In the genomic region with DNA sequence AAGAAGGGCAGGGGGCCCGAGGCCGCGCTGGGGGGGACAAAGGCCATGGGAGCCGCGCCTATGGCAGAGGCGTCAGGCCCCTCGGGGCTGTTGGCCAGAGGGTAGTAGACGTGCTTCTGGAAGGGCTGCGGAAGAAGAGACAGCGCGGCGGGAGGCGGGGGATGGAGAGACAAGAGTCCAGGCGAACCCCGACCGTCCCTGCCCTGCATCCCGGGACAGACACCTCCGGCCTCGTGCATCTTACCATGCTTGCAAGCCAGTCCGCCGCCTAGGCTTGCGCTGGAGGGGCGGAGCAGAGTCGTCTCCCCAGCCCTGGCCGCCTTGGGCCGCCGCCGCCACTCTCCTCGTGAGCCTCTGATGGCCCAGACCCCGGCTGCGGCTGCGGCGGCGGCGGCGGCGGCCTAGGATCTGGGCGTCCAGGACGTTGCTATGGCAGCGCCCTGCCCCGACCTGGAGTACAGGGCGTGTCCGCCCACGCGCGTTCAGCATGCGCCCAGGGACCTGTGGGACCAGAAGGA, we compare ENCODE assay signal across 8 mouse cellular contexts. TPM values are rescaled to one million over a fixed set of nuclear protein-coding genes. Genes with fewer than 3 reads are reported as not detected.
DNase-seq lines count a peak whose midpoint lies in the region; ATAC-seq and TF ChIP-seq lines count a peak whose summit lies in the region.

No protein-coding gene starts in this region.

- peak overlapping the region; percentile 41 for H3K4me3 ChIP-seq in ES-Bruce4 (ENCODE audit: low read depth, low read length)
- H3K4me3 ChIP-seq in hindbrain, embryonic 11.5 days (ENCODE audit: low read depth, low read length), result peak overlapping the region; percentile 38
- peak overlapping the region; percentile 40 for H3K4me3 ChIP-seq in liver, embryonic 13.5 days (replicated peaks)
- H3K4me3 ChIP-seq in neural tube, embryonic 12.5 days, result peak overlapping the region; percentile 43

- H3K4me1 ChIP-seq in ES-Bruce4 (ENCODE audit: control insufficient read depth, insufficient read depth, low read length), result peaks cover 1% of the 10 kb centered on the region
- H3K4me1 ChIP-seq in hindbrain, embryonic 11.5 days (replicated peaks; ENCODE audit: control insufficient read depth, insufficient read depth, low read length), result peaks cover 7% of the 10 kb centered on the region; the same call in 1 of the 2 replicates
- H3K4me1 ChIP-seq in liver, embryonic 13.5 days (replicated peaks), result peaks cover 23% of the 10 kb centered on the region
- peaks cover 37% of the 10 kb centered on the region for H3K4me1 ChIP-seq in neural tube, embryonic 12.5 days

- peak overlapping the region; percentile 88 for H3K4me2 ChIP-seq in hindbrain, embryonic 11.5 days (replicated peaks; ENCODE audit: low read depth, low read length)
- peak overlapping the region; percentile 56 for H3K4me2 ChIP-seq in liver, embryonic 13.5 days
- H3K4me2 ChIP-seq in neural tube, embryonic 12.5 days (replicated peaks), result peak overlapping the region; percentile 91

- 0 out of 2 replicates have a peak, but pooled peaks have one; percentile 11 for ATAC-seq in cerebellum, adult (ENCODE audit: insufficient number of reproducible peaks, low FRiP score, low TSS enrichment)
- ATAC-seq in hindbrain, embryonic 11.5 days (ENCODE audit: low FRiP score), result peak; percentile 49
- ATAC-seq in liver, embryonic 13.5 days (ENCODE audit: low read depth), result no peak; the same call in 1 of the 2 replicates
- ATAC-seq in neural tube, embryonic 12.5 days (ENCODE audit: low FRiP score, low read depth), result peak; percentile 8; the same call in 1 of the 2 replicates

- H3K27me3 ChIP-seq in ES-Bruce4 (ENCODE audit: control insufficient read depth, insufficient read depth, low read length, poor library complexity, severe bottlenecking), result no peaks in the 10 kb centered on the region
- 0 out of 2 replicates have a peak, but pooled peaks cover 3% of the 10 kb centered on the region for H3K27me3 ChIP-seq in hindbrain, embryonic 11.5 days (ENCODE audit: control insufficient read depth, insufficient read depth, low read length)
- H3K27me3 ChIP-seq in liver, embryonic 13.5 days, result peaks cover 74% of the 10 kb centered on the region
- H3K27me3 ChIP-seq in neural tube, embryonic 12.5 days (replicated peaks), result peaks cover 15% of the 10 kb centered on the region

- TF ChIP-seq CTCF in ES-Bruce4 (IDR thresholded peaks at IDR 0.05; ENCODE audit: low read depth, low read length), result no peak

- no peak overlapping the region for H3K27ac ChIP-seq in ES-Bruce4 (ENCODE audit: insufficient read depth, low read length)
- no peak overlapping the region for H3K27ac ChIP-seq in hindbrain, embryonic 11.5 days (ENCODE audit: low read depth, low read length)
- no peak overlapping the region for H3K27ac ChIP-seq in liver, embryonic 13.5 days
- H3K27ac ChIP-seq in neural tube, embryonic 12.5 days, result no peak overlapping the region

- no peaks in the 10 kb centered on the region for H3K9me3 ChIP-seq in ES-Bruce4 (replicated peaks; ENCODE audit: control insufficient read depth, insufficient read depth, low read length, poor library complexity, severe bottlenecking)
- no peaks in the 10 kb centered on the region for H3K9me3 ChIP-seq in hindbrain, embryonic 11.5 days (ENCODE audit: control insufficient read depth, low read length)
- no peaks in the 10 kb centered on the region for H3K9me3 ChIP-seq in liver, embryonic 13.5 days (replicated peaks)
- H3K9me3 ChIP-seq in neural tube, embryonic 12.5 days, result no peaks in the 10 kb centered on the region

- no peak for TF ChIP-seq EP300 in ES-Bruce4 (IDR thresholded peaks at IDR 0.05; ENCODE audit: insufficient read depth, low read depth, low read length)

- no peak for DNase-seq in cerebellum, adult 9-10 months
- DNase-seq in embryo, embryonic 9.5 days (ENCODE audit: extremely low spot score), result peak; percentile 65
- DNase-seq in hindbrain, embryonic 11.5 days (ENCODE audit: low spot score), result peak; percentile 74
- no peak for DNase-seq in liver, embryonic 13.5 days
- DNase-seq in layer of hippocampus, adult 11-12 months (ENCODE audit: low spot score), result no peak

- H3K9ac ChIP-seq in ES-Bruce4 (ENCODE audit: low read depth, poor library complexity, severe bottlenecking), result no peak overlapping the region
- peak overlapping the region; percentile 51 for H3K9ac ChIP-seq in hindbrain, embryonic 11.5 days (ENCODE audit: low read depth, low read length)
- H3K9ac ChIP-seq in liver, embryonic 13.5 days, result no peak overlapping the region
- H3K9ac ChIP-seq in neural tube, embryonic 12.5 days, result peak overlapping the region; percentile 61

- no peak for TF ChIP-seq POLR2A in ES-Bruce4 (IDR thresholded peaks at IDR 0.05; ENCODE audit: insufficient read depth, low read length)

- WGBS in hindbrain, embryonic 11.5 days, result under 1% methylated on average over 45 of the region's 47 CpGs
- 2% methylated on average over 40 of the region's 47 CpGs for WGBS in liver, embryonic 13.5 days (ENCODE audit: insufficient replicate concordance)
- 1% methylated on average over 47 of the region's 47 CpGs for WGBS in neural tube, embryonic 12.5 days

- peaks cover 3% of the 10 kb centered on the region for H3K36me3 ChIP-seq in ES-Bruce4 (ENCODE audit: control insufficient read depth, insufficient read depth, low read length, poor library complexity, severe bottlenecking)
- no peaks in the 10 kb centered on the region for H3K36me3 ChIP-seq in hindbrain, embryonic 11.5 days (ENCODE audit: control insufficient read depth, insufficient read depth, low read length)
- H3K36me3 ChIP-seq in liver, embryonic 13.5 days, result no peaks in the 10 kb centered on the region
- peaks cover 14% of the 10 kb centered on the region; the same call in 1 of the 2 replicates for H3K36me3 ChIP-seq in neural tube, embryonic 12.5 days

RNA-seq across cellular contexts. Expression of a gene that starts 2.5 kb away (rescaled TPM):
- 47.2 and 57.6 TPM in 2 replicates for polyA plus RNA-seq in ES-Bruce4 (2011; ENCODE audit: insufficient read depth, insufficient read length, low read depth, missing spikeins)
- 31.7 and 40.0 TPM in 2 replicates for polyA plus RNA-seq in hindbrain, embryonic 11.5 days (2014; fragmentation: Nextera tagmentation; extraction: Ambion mirVana)
- polyA plus RNA-seq in liver, embryonic 13.5 days (2015; fragmentation: Nextera tagmentation; extraction: Ambion mirVana), result 2.1 and 2.6 TPM in 2 replicates
- 40.0 and 49.7 TPM in 2 replicates for polyA plus RNA-seq in neural tube, embryonic 12.5 days (2016; fragmentation: Nextera tagmentation; extraction: Ambion mirVana)

RNA-seq across cellular contexts. Expression of a gene that starts 15.1 kb away (rescaled TPM):
- polyA plus RNA-seq in ES-Bruce4 (2011; ENCODE audit: insufficient read depth, insufficient read length, low read depth, missing spikeins), result 32.4 and 33.2 TPM in 2 replicates
- polyA plus RNA-seq in hindbrain, embryonic 11.5 days (2014; fragmentation: Nextera tagmentation; extraction: Ambion mirVana), result 34.4 and 35.9 TPM in 2 replicates
- 29.3 and 36.6 TPM in 2 replicates for polyA plus RNA-seq in liver, embryonic 13.5 days (2015; fragmentation: Nextera tagmentation; extraction: Ambion mirVana)
- polyA plus RNA-seq in neural tube, embryonic 12.5 days (2016; fragmentation: Nextera tagmentation; extraction: Ambion mirVana), result 25.6 and 26.4 TPM in 2 replicates

Comparison
In these comparisons a context has a peak if more than half of its experiments do, and no peak if none do; other contexts are left out.
1. DNase-seq: peak in embryo, embryonic 9.5 days (single experiment) and hindbrain, embryonic 11.5 days (single experiment); none in cerebellum, adult 9-10 months (single experiment), liver, embryonic 13.5 days (single experiment) and layer of hippocampus, adult 11-12 months (single experiment).
2. H3K9ac ChIP-seq: peak in hindbrain, embryonic 11.5 days (single experiment) and neural tube, embryonic 12.5 days (single experiment); none in ES-Bruce4 (single experiment) and liver, embryonic 13.5 days (single experiment).
3. Peak in every context shown above with its lines, with median percentiles within 50 percentile points of each other: H3K4me3 ChIP-seq and H3K4me2 ChIP-seq.